Mouse (Mus musculus) midbrain, embryonic 16.5 days (tissue): ENCODE data around the gene Slc52a3. TPM values are rescaled to one million over a fixed set of nuclear protein-coding genes. Genes with fewer than 3 reads are reported as not detected.
A peak's percentile ranks its signal among the peaks of the same experiment; 100 is the strongest.

Experiments
- ATAC-seq: fragments of 200-750 bp; cut with Nextera tagmentation; 2 replicates; pipeline ENCODE4 v1.8.0; 2017; ENCODE audit warnings: moderate TSS enrichment
- H3K27ac ChIP-seq: fragments of 300-500 bp; sonication (generic); 2 replicates; pipeline ENCODE4 v1.5.1; 2014; ENCODE audit warnings: mild to moderate bottlenecking, low read length, mixed read lengths
- H3K27me3 ChIP-seq: fragments of 300-500 bp; sonication (generic); 2 replicates; pipeline ENCODE4 v1.6.1; 2014; ENCODE audit warnings: low read depth, low read length, mixed read lengths; ENCODE audit not compliant: control insufficient read depth, insufficient read depth
- H3K36me3 ChIP-seq: fragments of 300-500 bp; sonication (generic); 2 replicates; pipeline ENCODE4 v1.6.1; 2014; ENCODE audit warnings: mild to moderate bottlenecking, low read length, moderate library complexity, mixed read lengths; ENCODE audit not compliant: control insufficient read depth, insufficient read depth
- H3K4me1 ChIP-seq: fragments of 300-500 bp; sonication (generic); 2 replicates; pipeline ENCODE4 v1.6.1; 2014; ENCODE audit warnings: mild to moderate bottlenecking, low read length, mixed read lengths; ENCODE audit not compliant: control insufficient read depth, insufficient read depth
- H3K4me2 ChIP-seq: fragments of 300-500 bp; sonication (generic); 2 replicates; pipeline ENCODE4 v1.6.1; 2014; ENCODE audit warnings: mild to moderate bottlenecking, low read length, mixed read lengths
- H3K4me3 ChIP-seq: fragments of 300-500 bp; sonication (generic); 2 replicates; pipeline ENCODE4 v1.5.1; 2014; ENCODE audit warnings: low read depth, mild to moderate bottlenecking, low read length, moderate library complexity, mixed read lengths
- H3K9ac ChIP-seq: fragments of 300-500 bp; sonication (generic); 2 replicates; pipeline ENCODE4 v1.6.1; 2014; ENCODE audit warnings: low read depth, low read length, mixed read lengths
- H3K9me3 ChIP-seq: fragments of 300-500 bp; sonication (generic); replicated peaks from 2 replicates; pipeline ENCODE4 v1.6.1; 2014; ENCODE audit warnings: mild to moderate bottlenecking, low read length, mixed read lengths; ENCODE audit not compliant: control insufficient read depth, poor library complexity, severe bottlenecking
- WGBS: fragments of 180-500 bp; shearing (Covaris S2); extraction: QIAGEN DNeasy Blood & Tissue Kit; methylation state at CpG from one replicate; pipeline ENCODE4 v1.1.7; 2014; 5-methylcytosine and 5-hydroxymethylcytosine counted together
- polyA plus RNA-seq: library from polyadenylated mRNA; unstranded; fragments of >200 nt; fragmentation: Nextera tagmentation; extraction: Ambion mirVana; gene quantifications from 2 replicates; pipeline ENCODE4 v1.2.1, GENCODE M21; 2015

The Slc52a3 gene
- polyA plus RNA-seq, 1 experiment from 2014 or later: 1.4 TPM

DNA sequence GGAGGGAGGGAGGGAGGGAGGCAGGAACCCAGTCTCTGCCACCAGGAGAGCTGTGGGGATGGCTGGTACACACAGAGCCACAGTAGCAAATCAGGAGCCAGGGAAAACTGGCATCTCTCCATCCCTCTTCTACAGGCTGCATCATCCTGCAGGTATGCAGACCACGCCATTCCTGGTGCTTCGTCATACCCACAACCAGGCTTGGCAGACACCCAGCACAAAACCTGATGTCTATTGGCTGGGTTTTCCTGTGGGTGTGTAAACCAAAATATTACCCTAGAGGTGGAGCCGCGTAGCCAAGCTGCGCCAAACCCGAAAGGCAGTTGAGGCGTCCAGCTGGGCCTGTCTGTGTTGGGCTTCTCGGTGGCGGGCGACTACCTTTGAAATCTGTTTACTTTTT lies 33.8 kb upstream of the Slc52a3 start:
- H3K9me3 ChIP-seq: no peaks in the 10 kb centered on the region
- 49% methylated on average over 10 of the region's 10 CpGs for WGBS
- no peak overlapping the region for H3K9ac ChIP-seq
- no peaks in the 10 kb centered on the region for H3K27me3 ChIP-seq
- ATAC-seq: no peak
- peaks cover 25% of the 10 kb centered on the region for H3K4me1 ChIP-seq
- no peaks in the 10 kb centered on the region for H3K36me3 ChIP-seq
- no peak overlapping the region for H3K4me3 ChIP-seq
- no peak overlapping the region for H3K27ac ChIP-seq
- no peak overlapping the region for H3K4me2 ChIP-seq

DNA sequence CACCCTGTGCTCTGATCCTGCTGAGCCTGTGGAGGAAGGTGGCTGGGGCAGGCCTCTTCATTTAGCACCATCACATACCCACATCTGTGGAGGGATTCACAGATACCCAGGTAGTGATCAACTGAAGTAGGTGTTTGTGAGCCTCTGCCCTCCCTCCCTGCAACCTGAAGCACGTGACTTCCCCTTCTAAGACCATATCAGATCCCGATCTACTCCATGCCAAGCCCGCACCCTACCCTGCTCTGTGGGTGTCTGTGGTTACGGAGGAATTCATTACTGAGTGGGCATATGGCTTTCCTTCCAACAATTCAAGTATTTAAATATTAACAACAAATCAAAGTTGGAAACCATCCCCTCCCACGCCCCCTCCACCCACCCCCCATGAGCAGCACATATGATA lies 33.0 kb upstream of the Slc52a3 start:
- Histone ChIP-seq H3K36me3 (no peaks in the 10 kb centered on the region), H3K9me3 (no peaks in the 10 kb centered on the region), H3K4me3 (no peak overlapping the region), H3K4me1 (peaks cover 34% of the 10 kb centered on the region), H3K9ac (no peak overlapping the region), H3K27ac (no peak overlapping the region), H3K4me2 (no peak overlapping the region), H3K27me3 (no peaks in the 10 kb centered on the region)
- no peak for ATAC-seq
- 85% methylated on average over 5 of the region's 5 CpGs for WGBS

GRCm38 (mm10) chr2:151964052-151964451 lies 32.3 kb upstream of the Slc52a3 start:
- Histone ChIP-seq H3K27me3 (no peaks in the 10 kb centered on the region), H3K27ac (no peak overlapping the region), H3K4me3 (no peak overlapping the region), H3K9me3 (no peaks in the 10 kb centered on the region), H3K9ac (0 out of 2 replicates have a peak overlapping the region, but pooled peaks have one; percentile 7), H3K4me1 (peaks cover 41% of the 10 kb centered on the region), H3K36me3 (no peaks in the 10 kb centered on the region), H3K4me2 (no peak overlapping the region)
- 10% methylated on average over 9 of the region's 9 CpGs for WGBS
- ATAC-seq: no peak

DNA sequence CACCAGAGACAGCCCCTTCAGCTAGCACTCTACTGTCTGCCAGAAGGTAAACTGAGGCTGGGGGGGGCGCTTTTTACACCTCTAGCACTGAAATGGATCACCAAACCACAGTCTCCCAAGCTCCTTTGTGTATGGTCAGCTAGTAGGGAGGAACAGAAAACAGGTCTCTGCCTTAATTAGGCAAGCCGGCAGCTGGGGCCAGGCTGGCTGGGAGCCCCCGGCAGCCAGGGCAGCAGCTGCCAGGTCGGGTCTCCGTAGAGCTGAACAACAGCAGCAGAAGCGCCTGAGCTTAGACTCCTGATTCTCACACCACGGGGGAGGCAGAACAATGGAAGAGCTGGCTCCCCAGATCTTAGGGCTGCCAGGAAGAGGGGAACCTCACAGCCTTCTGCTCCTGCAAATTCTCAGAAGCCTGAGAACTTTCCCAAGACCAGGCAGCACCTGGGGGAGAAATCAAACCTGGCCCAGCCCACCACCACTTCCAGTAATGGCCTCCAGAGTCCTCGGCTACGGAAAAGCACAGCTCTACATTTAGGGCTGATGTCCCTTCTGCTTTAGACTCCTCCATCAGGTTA lies 29.0 kb upstream of the Slc52a3 start:
- peak overlapping the region; percentile 54 for H3K9ac ChIP-seq
- H3K36me3 ChIP-seq: no peaks in the 10 kb centered on the region
- no peak for ATAC-seq
- peak overlapping the region; percentile 15 for H3K4me3 ChIP-seq
- H3K27me3 ChIP-seq: no peaks in the 10 kb centered on the region
- H3K9me3 ChIP-seq: no peaks in the 10 kb centered on the region
- WGBS: 9% methylated on average over 9 of the region's 9 CpGs
- H3K27ac ChIP-seq: peak overlapping the region; percentile 47
- peak overlapping the region; percentile 46 for H3K4me2 ChIP-seq
- H3K4me1 ChIP-seq: peaks cover 53% of the 10 kb centered on the region

DNA sequence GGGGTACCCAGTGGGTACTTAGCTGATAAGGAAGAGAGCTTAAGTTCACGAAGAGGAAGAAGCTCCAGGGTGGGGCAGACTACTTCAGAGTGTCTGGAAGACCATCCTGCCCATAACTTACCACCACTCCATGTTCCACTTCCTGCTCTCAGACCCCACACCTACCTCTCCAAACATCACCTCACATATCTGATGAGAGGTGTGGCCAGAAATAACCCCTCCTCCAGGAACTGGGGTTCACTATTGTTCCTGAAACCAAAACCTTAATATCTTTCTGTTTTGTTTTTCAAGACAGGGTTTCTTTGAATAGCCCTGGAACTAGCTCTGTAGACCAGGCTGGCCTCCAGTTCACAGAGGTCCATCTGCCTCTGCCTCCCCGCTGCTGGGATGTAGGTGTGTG lies 28.5 kb upstream of the Slc52a3 start:
- ATAC-seq: no peak
- WGBS: 71% methylated on average over 2 of the region's 2 CpGs
- H3K9ac ChIP-seq: no peak overlapping the region

DNA sequence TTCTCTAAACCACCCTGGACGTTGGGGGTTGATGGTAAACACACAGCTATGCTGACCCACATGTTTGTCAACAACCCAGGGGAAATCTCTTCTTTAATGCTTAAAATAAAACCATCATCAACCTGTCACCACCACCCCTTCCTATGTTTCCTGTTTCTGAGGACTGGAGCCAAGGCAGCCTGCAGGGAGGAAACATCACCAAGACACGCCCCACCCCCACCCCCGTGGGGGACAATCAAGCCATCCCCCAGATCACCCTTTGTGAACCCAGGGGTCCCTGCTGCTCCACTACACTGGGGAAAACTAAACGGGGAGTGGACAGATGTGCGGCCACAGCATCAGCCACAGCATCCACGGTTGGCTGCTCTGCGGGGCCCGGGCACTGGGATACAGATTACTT lies 27.9 kb upstream of the Slc52a3 start:
- ATAC-seq: no peak
- H3K9ac ChIP-seq: 0 out of 2 replicates have a peak overlapping the region, but pooled peaks have one; percentile 7
- 0 out of 2 replicates have a peak overlapping the region, but pooled peaks have one; percentile 9 for H3K27ac ChIP-seq
- 62% methylated on average over 8 of the region's 8 CpGs for WGBS
- peak overlapping the region; percentile 79 for H3K4me2 ChIP-seq
- no peaks in the 10 kb centered on the region for H3K27me3 ChIP-seq
- H3K4me1 ChIP-seq: peaks cover 57% of the 10 kb centered on the region
- no peaks in the 10 kb centered on the region for H3K36me3 ChIP-seq
- H3K9me3 ChIP-seq: no peaks in the 10 kb centered on the region
- H3K4me3 ChIP-seq: no peak overlapping the region

More for the DNA sequence above, 28.5 kb upstream of the Slc52a3 start:
- H3K4me2 ChIP-seq: peak overlapping the region; percentile 46
- H3K27ac ChIP-seq: peak overlapping the region; percentile 47; the same call in 1 of the 2 replicates
- H3K4me3 ChIP-seq: no peak overlapping the region
- no peaks in the 10 kb centered on the region for H3K36me3 ChIP-seq
- no peaks in the 10 kb centered on the region for H3K9me3 ChIP-seq
- no peaks in the 10 kb centered on the region for H3K27me3 ChIP-seq
- H3K4me1 ChIP-seq: peaks cover 52% of the 10 kb centered on the region

DNA sequence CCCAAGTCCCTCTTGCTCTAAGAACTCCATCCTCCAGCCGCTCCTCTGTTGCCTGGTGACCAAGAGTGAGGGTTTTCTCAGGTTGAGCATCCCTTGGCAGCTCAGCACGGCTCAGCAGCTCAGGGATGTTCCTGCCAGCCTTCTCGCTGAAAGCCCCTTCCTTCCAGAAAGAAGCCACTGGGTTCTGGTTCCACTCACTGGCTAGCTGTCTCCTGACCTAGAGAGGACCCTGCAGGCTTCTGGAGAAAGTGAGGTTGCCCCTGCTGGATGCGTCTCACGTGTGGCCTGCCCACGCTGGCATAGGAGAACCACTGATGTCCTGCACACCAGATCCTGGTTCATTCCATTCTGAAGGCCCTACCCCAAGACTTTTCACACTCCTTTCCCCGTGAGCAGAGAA lies 27.3 kb upstream of the Slc52a3 start:
- 85% methylated on average over 7 of the region's 7 CpGs for WGBS
- H3K4me3 ChIP-seq: no peak overlapping the region

GRCm38 (mm10) chr2:151969396-151969795 lies 26.9 kb upstream of the Slc52a3 start:
- Histone ChIP-seq H3K27me3 (no peaks in the 10 kb centered on the region), H3K27ac (no peak overlapping the region), H3K36me3 (no peaks in the 10 kb centered on the region), H3K4me3 (no peak overlapping the region), H3K9me3 (no peaks in the 10 kb centered on the region), H3K4me2 (peak overlapping the region; percentile 79), H3K4me1 (peaks cover 62% of the 10 kb centered on the region), H3K9ac (no peak overlapping the region)
- 93% methylated on average over 6 of the region's 6 CpGs for WGBS
- no peak for ATAC-seq

More for the DNA sequence above, 27.3 kb upstream of the Slc52a3 start:
- H3K4me1 ChIP-seq: peaks cover 62% of the 10 kb centered on the region
- H3K9ac ChIP-seq: 0 out of 2 replicates have a peak overlapping the region, but pooled peaks have one; percentile 7
- ATAC-seq: no peak
- peak overlapping the region; percentile 79 for H3K4me2 ChIP-seq
- no peaks in the 10 kb centered on the region for H3K9me3 ChIP-seq
- H3K27ac ChIP-seq: 0 out of 2 replicates have a peak overlapping the region, but pooled peaks have one; percentile 9
- H3K27me3 ChIP-seq: no peaks in the 10 kb centered on the region
- H3K36me3 ChIP-seq: no peaks in the 10 kb centered on the region

DNA sequence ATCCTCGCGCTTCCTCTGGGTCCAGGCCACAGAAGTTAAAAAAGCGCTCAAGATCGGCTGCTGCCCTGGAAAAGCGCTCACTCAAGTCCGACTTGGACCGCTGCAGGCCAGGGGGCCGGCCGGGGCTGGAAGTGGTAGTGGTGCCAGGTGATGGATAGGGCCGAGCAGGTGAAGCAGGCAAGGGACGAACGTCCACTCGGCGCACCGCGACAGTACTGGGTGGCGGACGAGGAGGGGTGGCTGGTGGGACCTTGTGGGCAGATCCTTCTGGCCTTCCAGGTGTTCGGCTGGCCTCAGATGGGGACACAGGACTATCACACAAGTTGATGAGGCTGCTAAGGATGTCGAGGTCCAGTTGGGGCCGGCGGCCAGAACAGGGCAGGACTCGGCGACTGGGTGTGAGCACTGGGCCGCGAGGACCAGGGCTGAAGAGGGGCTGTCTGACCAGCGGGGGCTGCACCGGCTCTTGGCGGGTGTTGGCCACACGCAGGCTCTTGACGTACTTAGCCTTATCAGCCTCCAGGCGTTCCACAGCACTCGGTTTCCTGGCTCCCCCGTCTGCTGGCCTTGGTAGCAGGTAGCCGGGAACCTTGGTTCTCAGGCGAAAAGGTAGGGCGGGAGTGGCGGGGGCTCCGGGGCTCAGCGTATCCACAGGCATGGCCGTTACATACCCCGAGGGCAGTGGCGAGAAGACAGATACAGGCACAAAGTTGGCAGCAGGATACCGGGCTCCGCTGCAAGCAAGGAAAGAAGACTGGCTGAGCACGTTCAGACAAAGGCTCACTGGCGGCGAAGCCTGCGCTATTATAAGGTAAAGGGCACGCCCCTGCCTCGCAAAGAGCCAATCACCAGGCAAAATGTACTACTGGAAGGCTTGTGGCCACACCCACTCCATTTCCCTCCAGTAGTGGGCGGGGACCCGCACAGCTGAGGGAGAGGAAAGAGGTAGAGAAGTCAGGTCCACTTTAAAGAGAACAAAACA lies 25.8 kb upstream of the Slc52a3 start:
- Histone ChIP-seq H3K4me2 (peak overlapping the region; percentile 79), H3K4me3 (peak overlapping the region; percentile 48), H3K27ac (peak overlapping the region; percentile 83), H3K36me3 (no peaks in the 10 kb centered on the region), H3K9ac (peak overlapping the region; percentile 79), H3K9me3 (no peaks in the 10 kb centered on the region), H3K4me1 (peaks cover 62% of the 10 kb centered on the region), H3K27me3 (no peaks in the 10 kb centered on the region)
- peak; percentile 90 for ATAC-seq
- WGBS: 40% methylated on average over 53 of the region's 53 CpGs
